Mouse (Mus musculus) frontal cortex, adult (tissue): ENCODE data around the gene Hnrnpdl.

ENCODE experiments used
- ATAC-seq: cut with Nextera tagmentation; 2 replicates; pipeline ENCODE4 v1.9.2; 2017; ENCODE audit warnings: mild to moderate bottlenecking, moderate library complexity, mixed read lengths; ENCODE audit not compliant: low TSS enrichment

Gene Hnrnpdl

GRCm38 (mm10) chr5:100039602-100040142 is at the start of gene Hnrnpdl, which contains the start of gene Enoph1:
TSS of gene Hnrnpdl (minus strand) at chr5:100039664.
TSS of gene Enoph1 (plus strand) at chr5:100039985.
- ATAC-seq: peak; percentile 57

GRCm38 (mm10) chr5:100085097-100085496 is 45.6 kb upstream of the Hnrnpdl start:
- ATAC-seq: no peak

GRCm38 (mm10) chr5:100083953-100084562 is 44.6 kb upstream of the Hnrnpdl start:
- ATAC-seq: peak; percentile 62

GRCm38 (mm10) chr5:100082006-100082405 is 42.5 kb upstream of the Hnrnpdl start:
- ATAC-seq: no peak

- ATAC-seq: no peak
Observed at GRCm38 (mm10) chr5:100079931-100080275, 40.4 kb upstream of the Hnrnpdl start.

- peak; percentile 44 for ATAC-seq
Observed at GRCm38 (mm10) chr5:100079040-100079930, 39.8 kb upstream of the Hnrnpdl start.

GRCm38 (mm10) chr5:100074571-100074970 is 35.1 kb upstream of the Hnrnpdl start:
- peak; percentile 51 for ATAC-seq

- ATAC-seq: no peak
Observed at GRCm38 (mm10) chr5:100072557-100072956, 33.1 kb upstream of the Hnrnpdl start.

- ATAC-seq: no peak
Observed at GRCm38 (mm10) chr5:100071541-100071940, 32.1 kb upstream of the Hnrnpdl start.

GRCm38 (mm10) chr5:100070255-100070654 is 30.8 kb upstream of the Hnrnpdl start:
- peak; percentile 77 for ATAC-seq

- no peak for ATAC-seq
Observed at GRCm38 (mm10) chr5:100069526-100069925, 30.1 kb upstream of the Hnrnpdl start.

- ATAC-seq: no peak
Observed at GRCm38 (mm10) chr5:100067579-100067978, 28.1 kb upstream of the Hnrnpdl start.

GRCm38 (mm10) chr5:100060876-100061275 is 21.4 kb upstream of the Hnrnpdl start:
- ATAC-seq: no peak

- no peak for ATAC-seq
Observed at GRCm38 (mm10) chr5:100059326-100059725, 19.9 kb upstream of the Hnrnpdl start.

- ATAC-seq: no peak
Observed at GRCm38 (mm10) chr5:100058729-100059128, 19.3 kb upstream of the Hnrnpdl start.

GRCm38 (mm10) chr5:100057461-100058209 is 18.2 kb upstream of the Hnrnpdl start:
- ATAC-seq: no peak

- no peak for ATAC-seq
Observed at GRCm38 (mm10) chr5:100055866-100056369, 16.5 kb upstream of the Hnrnpdl start.

- no peak for ATAC-seq
Observed at GRCm38 (mm10) chr5:100054807-100055547, 15.5 kb upstream of the Hnrnpdl start.

GRCm38 (mm10) chr5:100052728-100053127 is 13.3 kb upstream of the Hnrnpdl start:
- ATAC-seq: peak; percentile 88

- no peak for ATAC-seq
Observed at GRCm38 (mm10) chr5:100049904-100050303, 10.4 kb upstream of the Hnrnpdl start.

GRCm38 (mm10) chr5:100047871-100048270 is 8.4 kb upstream of the Hnrnpdl start:
- no peak for ATAC-seq
